Mouse (Mus musculus) myocyte (in vitro differentiated cells): ENCODE measurements at regions not wholly inside any gene's neighbourhood (a gene's known extent, or its start where the extent isn't known, plus 50 kb on each side); places are given as distances from the start of the nearest gene placed in this dataset.

Experiments used
- E2F4 ChIP-seq: IDR thresholded peaks from one replicate; pipeline ENCODE4 v1.6.1; 2011; ENCODE audit warnings: mild to moderate bottlenecking, control low read depth, moderate library complexity; ENCODE audit not compliant: insufficient read depth
- MAX ChIP-seq: IDR thresholded peaks from one replicate; pipeline ENCODE4 v1.6.1; 2011; ENCODE audit warnings: low read depth, mild to moderate bottlenecking, control low read depth
- MYOD1 ChIP-seq, 3 experiments: IDR thresholded peaks; one replicate each; pipeline ENCODE4 v1.6.1; 2011; ENCODE audit warnings: control low read depth in 2 of 3, low read depth in 2 of 3, mild to moderate bottlenecking in 2 of 3, moderate library complexity in 1 of 3; ENCODE audit not compliant: insufficient read length in 2 of 3, control insufficient read depth in 1 of 3
- POLR2A ChIP-seq: IDR thresholded peaks from one replicate; pipeline ENCODE4 v1.6.1; 2011; ENCODE audit warnings: low read depth, mild to moderate bottlenecking, control low read depth, moderate library complexity; ENCODE audit not compliant: insufficient read length
- TCF12 ChIP-seq: IDR thresholded peaks from one replicate; pipeline ENCODE4 v1.6.1; 2011; ENCODE audit warnings: mild to moderate bottlenecking, control low read depth; ENCODE audit not compliant: poor library complexity, insufficient read depth, severe bottlenecking

- TF ChIP-seq POLR2A (no peak), MYOD1 (IDR thresholded peaks at IDR 0.05; ENCODE audit: control insufficient read depth in 1 of 3, insufficient read length in 2 of 3, low read depth in 2 of 3) (no peak), E2F4 (no peak), TCF12 (no peak), MAX (no peak)
These were observed 89.7 kb downstream of the Gm9733 start for GRCm38 (mm10) chr3:15242388-15242787.
